Mouse (Mus musculus): Measurements from ENCODE around the gene Orm1. TPM values are rescaled to one million over a fixed set of nuclear protein-coding genes. Genes with fewer than 3 reads are reported as not detected.
A peak's percentile ranks its signal among the peaks of the same experiment; 100 is the strongest.
"Not testable (repeated sequence)": the region's sequence is repeated elsewhere in the genome, so short reads cannot be mapped to it uniquely, and the experiment has no call there.

Gene Orm1
- total and polyA plus RNA-seq, 3 experiments = 0.41 to 4.2 (median 0.65) TPM

DNA sequence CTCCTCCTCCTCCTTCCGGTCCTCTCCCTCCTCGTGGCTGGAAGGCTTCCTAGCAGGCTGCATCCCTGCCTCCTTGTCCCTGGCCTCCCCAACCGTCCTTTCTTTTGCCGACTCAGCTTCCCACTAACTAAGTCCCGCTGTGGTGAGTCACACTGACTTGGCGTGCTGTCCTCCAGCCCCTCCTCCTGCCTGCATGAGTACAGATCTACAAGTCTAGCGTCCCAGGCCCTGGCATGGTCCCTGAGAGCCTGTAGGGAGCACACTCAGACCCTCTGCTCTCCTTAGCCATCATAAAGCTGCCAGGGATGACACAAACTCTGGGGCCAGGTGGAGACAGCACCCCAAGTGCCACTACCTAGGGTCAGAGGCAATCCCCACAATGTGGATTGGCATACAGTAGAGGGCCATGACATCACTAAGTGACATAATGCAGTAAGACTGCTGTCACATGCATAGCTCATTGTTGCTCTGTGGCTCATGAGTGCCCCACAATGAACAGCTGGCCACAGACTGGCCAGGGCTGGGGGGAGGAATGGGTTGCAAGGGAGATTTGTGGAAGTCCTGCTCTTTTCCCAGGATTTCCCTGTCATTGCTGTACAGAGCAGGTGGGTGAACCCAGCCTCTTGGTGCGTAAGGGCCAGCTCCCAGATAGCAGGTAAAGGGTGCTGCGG, 28.1 kb upstream of the Orm1 start:
- DNase-seq = peak; percentile 48 to 50
- intact Hi-C loops (cut with DNase I) = no loop called here
- no peak for TF ChIP-seq POLR2A (IDR thresholded peaks at IDR 0.05; ENCODE audit: insufficient read depth, low read depth, low read length)
- TF ChIP-seq EP300 (IDR thresholded peaks at IDR 0.05; ENCODE audit: insufficient read depth, low read depth, low read length) = no peak
- no peak for TF ChIP-seq CTCF (IDR thresholded peaks at IDR 0.05)
- WGBS = 61% methylated on average over 9 of the region's 9 CpGs
- no peaks in the 10 kb centered on the region for H3K4me1 ChIP-seq (ENCODE audit: control insufficient read depth, insufficient read depth, low read length)
- H3K27ac ChIP-seq = no peak overlapping the region
- H3K4me3 ChIP-seq = no peak overlapping the region
- no peak overlapping the region for H3K9ac ChIP-seq (ENCODE audit: low read depth, low read length)
- no peaks in the 10 kb centered on the region for H3K36me3 ChIP-seq (ENCODE audit: control insufficient read depth, insufficient read depth, low read length)
- H3K79me2 ChIP-seq (replicated peaks; ENCODE audit: control insufficient read depth, insufficient read depth, low read length) = no peaks in the 10 kb centered on the region
- H3K27me3 ChIP-seq (ENCODE audit: control insufficient read depth, insufficient read depth, low read length) = no peaks in the 10 kb centered on the region

DNA sequence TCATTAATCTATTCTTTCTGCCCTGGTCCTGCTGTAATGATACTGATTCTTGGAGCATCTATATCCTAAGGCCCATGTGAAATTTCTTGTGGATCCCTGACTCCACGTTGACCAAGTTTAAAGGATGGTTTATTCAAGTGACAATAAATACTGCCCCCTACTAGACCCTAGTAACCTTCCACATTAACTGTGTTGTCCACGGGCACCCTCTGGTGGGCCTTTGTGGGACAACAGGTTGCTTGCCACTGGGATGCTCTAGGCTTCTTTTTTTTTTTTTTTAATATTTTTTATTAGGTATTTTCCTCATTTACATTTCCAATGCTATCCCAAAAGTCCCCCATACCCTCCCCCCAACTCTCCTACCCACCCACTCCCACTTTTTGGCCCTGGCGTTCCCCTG, 24.8 kb upstream of the Orm1 start:
- H3K79me2 ChIP-seq (replicated peaks; ENCODE audit: control insufficient read depth, insufficient read depth, low read length); H3K27ac ChIP-seq; H3K4me1 ChIP-seq (ENCODE audit: control insufficient read depth, insufficient read depth, low read length); H3K9ac ChIP-seq (ENCODE audit: low read depth, low read length); H3K27me3 ChIP-seq (ENCODE audit: control insufficient read depth, insufficient read depth, low read length); H3K4me3 ChIP-seq; H3K36me3 ChIP-seq (ENCODE audit: control insufficient read depth, insufficient read depth, low read length): not testable (repeated sequence)
- intact Hi-C loops (cut with DNase I) = loop anchor here (1.0 to 2.0 kb wide), 3 partner anchors 104 to 161 kb away; no protein-coding TSS in a partner anchor
- WGBS = 26% methylated on average over 3 of the region's 3 CpGs
- DNase-seq = peak; percentile 51 to 77
- TF ChIP-seq CTCF (IDR thresholded peaks at IDR 0.05) = peak; percentile 82

DNA sequence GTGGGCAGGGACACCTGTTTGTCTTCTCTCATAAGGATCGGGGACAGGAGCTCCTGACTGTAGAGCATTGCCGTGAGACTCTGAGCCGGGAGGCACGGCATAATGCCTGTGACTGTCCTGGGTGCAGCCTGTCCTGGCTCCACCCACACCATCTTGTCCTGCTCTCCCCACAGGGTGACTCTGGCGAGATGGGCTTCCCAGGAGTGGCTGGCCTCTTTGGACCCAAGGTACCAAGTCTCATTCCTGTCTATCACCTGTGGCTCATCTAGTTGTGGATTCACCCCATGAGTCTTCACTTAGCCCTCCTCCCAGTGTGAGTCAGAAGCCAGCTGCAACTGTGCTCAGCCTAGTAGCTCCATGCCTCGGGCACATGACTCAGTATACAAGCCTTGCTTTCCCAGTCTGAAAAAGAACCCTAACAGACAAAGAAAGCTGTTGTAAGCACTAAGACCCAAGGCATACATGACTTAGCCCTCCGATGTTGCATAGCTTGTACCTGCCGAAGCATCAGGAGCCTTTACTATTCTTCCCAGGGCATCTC, 21.0 kb upstream of the Orm1 start:
- Histone ChIP-seq H3K4me1 (ENCODE audit: control insufficient read depth, insufficient read depth, low read length) (no peaks in the 10 kb centered on the region), H3K36me3 (ENCODE audit: control insufficient read depth, insufficient read depth, low read length) (no peaks in the 10 kb centered on the region), H3K9ac (ENCODE audit: low read depth, low read length) (no peak overlapping the region), H3K4me3 (no peak overlapping the region), H3K79me2 (replicated peaks; ENCODE audit: control insufficient read depth, insufficient read depth, low read length) (no peaks in the 10 kb centered on the region), H3K27me3 (ENCODE audit: control insufficient read depth, insufficient read depth, low read length) (no peaks in the 10 kb centered on the region), H3K27ac (no peak overlapping the region)
- peak in 1 of 2 experiments; percentile 5 for DNase-seq
- intact Hi-C loops (cut with DNase I) = no loop called here
- TF ChIP-seq CTCF (IDR thresholded peaks at IDR 0.05) (no peak), POLR2A (IDR thresholded peaks at IDR 0.05; ENCODE audit: insufficient read depth, low read depth, low read length) (no peak), EP300 (IDR thresholded peaks at IDR 0.05; ENCODE audit: insufficient read depth, low read depth, low read length) (no peak)
- WGBS = 89% methylated on average over 8 of the region's 8 CpGs

DNA sequence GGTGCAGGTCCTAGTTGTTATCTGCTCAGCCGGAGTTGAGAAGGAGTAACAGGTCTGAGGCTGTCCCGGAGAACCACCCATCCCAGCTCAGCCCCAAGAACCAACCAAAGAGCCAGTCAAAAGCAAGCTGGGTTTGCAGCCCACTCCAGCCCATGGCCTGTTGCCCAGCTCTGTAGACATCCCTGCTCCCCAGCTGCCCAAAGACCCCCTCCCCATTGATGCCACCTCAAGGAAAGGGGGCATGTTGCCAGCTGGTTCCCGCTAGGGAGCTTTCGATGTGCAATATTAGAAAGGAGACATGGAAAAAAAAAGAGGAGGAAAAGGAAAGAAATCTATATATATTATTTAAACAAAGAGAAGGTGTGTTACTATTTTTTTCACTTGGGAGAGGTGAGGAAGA, 11.0 kb upstream of the Orm1 start:
- Histone ChIP-seq H3K27me3 (ENCODE audit: control insufficient read depth, insufficient read depth, low read length) (no peaks in the 10 kb centered on the region), H3K27ac (no peak overlapping the region), H3K4me3 (no peak overlapping the region), H3K36me3 (ENCODE audit: control insufficient read depth, insufficient read depth, low read length) (no peaks in the 10 kb centered on the region), H3K79me2 (replicated peaks; ENCODE audit: control insufficient read depth, insufficient read depth, low read length) (no peaks in the 10 kb centered on the region), H3K9ac (ENCODE audit: low read depth, low read length) (no peak overlapping the region), H3K4me1 (ENCODE audit: control insufficient read depth, insufficient read depth, low read length) (no peaks in the 10 kb centered on the region)
- WGBS = 84% methylated on average over 4 of the region's 4 CpGs
- no peak for TF ChIP-seq EP300 (IDR thresholded peaks at IDR 0.05; ENCODE audit: insufficient read depth, low read depth, low read length)
- DNase-seq = no peak
- intact Hi-C loops (cut with DNase I) = no loop called here

DNA sequence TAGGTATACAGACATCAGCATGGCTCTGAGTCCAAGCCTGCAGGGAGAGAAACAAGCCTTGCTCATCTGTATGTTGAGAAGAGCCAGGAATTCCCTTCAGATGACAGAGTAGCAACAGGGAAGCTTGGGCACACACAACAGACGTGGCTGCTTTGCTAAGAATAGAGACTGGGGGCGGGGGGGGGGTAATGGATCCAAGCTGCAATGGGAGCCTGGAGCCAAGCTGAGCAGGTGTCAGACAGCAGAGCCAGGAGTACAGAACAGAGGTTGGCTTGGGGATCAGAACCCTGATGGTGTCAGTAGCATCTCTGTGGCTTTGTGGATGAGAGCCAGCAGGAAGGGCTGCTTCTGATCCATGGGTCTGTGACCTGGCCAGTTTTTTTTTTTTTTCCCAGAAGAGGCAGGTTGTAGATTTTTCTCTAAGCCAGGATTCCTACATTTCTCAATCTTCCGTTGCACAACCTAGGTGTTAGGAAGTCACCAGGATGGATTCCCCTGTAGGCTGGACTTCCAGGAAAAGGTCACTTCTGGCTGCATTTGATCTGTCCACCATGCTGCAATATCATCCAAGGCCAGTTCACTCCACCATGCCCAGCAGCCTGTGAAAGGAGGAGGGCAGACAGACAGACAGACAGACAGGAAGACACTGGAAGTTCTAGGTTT, 5.8 kb upstream of the Orm1 start:
- no peak overlapping the region for H3K4me3 ChIP-seq
- TF ChIP-seq CTCF (IDR thresholded peaks at IDR 0.05) = no peak
- TF ChIP-seq EP300 (IDR thresholded peaks at IDR 0.05; ENCODE audit: insufficient read depth, low read depth, low read length) = no peak
- TF ChIP-seq POLR2A (IDR thresholded peaks at IDR 0.05; ENCODE audit: insufficient read depth, low read depth, low read length) = no peak
- no peak overlapping the region for H3K27ac ChIP-seq
- WGBS = 38% methylated on average over 3 of the region's 3 CpGs
- DNase-seq = peak in 1 of 2 experiments; percentile 16
- no peaks in the 10 kb centered on the region for H3K79me2 ChIP-seq (replicated peaks; ENCODE audit: control insufficient read depth, insufficient read depth, low read length)
- no peak overlapping the region for H3K9ac ChIP-seq (ENCODE audit: low read depth, low read length)
- H3K27me3 ChIP-seq (ENCODE audit: control insufficient read depth, insufficient read depth, low read length) = no peaks in the 10 kb centered on the region
- intact Hi-C loops (cut with DNase I) = no loop called here
- H3K4me1 ChIP-seq (ENCODE audit: control insufficient read depth, insufficient read depth, low read length) = no peaks in the 10 kb centered on the region
- no peaks in the 10 kb centered on the region for H3K36me3 ChIP-seq (ENCODE audit: control insufficient read depth, insufficient read depth, low read length)

DNA sequence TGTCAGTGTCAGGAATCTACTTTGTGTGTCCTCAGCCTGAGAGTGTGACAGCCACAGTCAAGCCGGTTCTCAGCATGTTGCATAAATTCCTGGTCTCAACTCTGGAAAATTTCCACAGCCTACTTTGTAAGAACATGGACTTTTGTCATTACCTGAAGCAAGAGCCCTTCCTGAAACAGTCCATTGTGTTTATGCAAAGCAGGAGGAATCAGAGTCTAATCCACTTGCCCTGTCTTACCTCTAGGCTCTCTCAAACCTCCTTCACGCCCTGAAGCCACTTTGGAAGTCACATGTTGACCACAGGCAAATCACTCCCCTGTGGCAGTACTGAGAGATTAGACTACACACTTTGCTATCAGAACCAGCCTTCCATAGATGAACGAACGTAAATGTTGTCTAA, 1.9 kb upstream of the Orm1 start:
- H3K4me1 ChIP-seq (ENCODE audit: control insufficient read depth, insufficient read depth, low read length) = no peaks in the 10 kb centered on the region
- TF ChIP-seq CTCF (IDR thresholded peaks at IDR 0.05) (no peak), EP300 (IDR thresholded peaks at IDR 0.05; ENCODE audit: insufficient read depth, low read depth, low read length) (no peak), POLR2A (IDR thresholded peaks at IDR 0.05; ENCODE audit: insufficient read depth, low read depth, low read length) (no peak)
- no peak overlapping the region for H3K27ac ChIP-seq
- no peak overlapping the region for H3K4me3 ChIP-seq
- no peaks in the 10 kb centered on the region for H3K36me3 ChIP-seq (ENCODE audit: control insufficient read depth, insufficient read depth, low read length)
- WGBS = 64% methylated on average over 4 of the region's 4 CpGs
- DNase-seq = peak in 1 of 2 experiments; percentile 0
- no peak overlapping the region for H3K9ac ChIP-seq (ENCODE audit: low read depth, low read length)
- intact Hi-C loops (cut with DNase I) = no loop called here
- H3K79me2 ChIP-seq (replicated peaks; ENCODE audit: control insufficient read depth, insufficient read depth, low read length) = no peaks in the 10 kb centered on the region
- H3K27me3 ChIP-seq (ENCODE audit: control insufficient read depth, insufficient read depth, low read length) = no peaks in the 10 kb centered on the region
